Mouse (Mus musculus) liver, embryonic 11.5 days (tissue): ENCODE results near the gene Pglyrp1. TPM values are rescaled to one million over a fixed set of nuclear protein-coding genes. Genes with fewer than 3 reads are reported as not detected.
A peak's percentile ranks its signal among the peaks of the same experiment; 100 is the strongest.

Experiments
- ATAC-seq: fragments of 200-750 bp; cut with Nextera tagmentation; replicated peaks from 2 replicates; pipeline ENCODE4 v1.8.0; 2017; ENCODE audit warnings: moderate number of reproducible peaks, mild to moderate bottlenecking, moderate TSS enrichment, moderate library complexity; ENCODE audit not compliant: low FRiP score
- DNase-seq: peaks from one replicate; pipeline ENCODE4 v3.0.0-alpha.2; 2017; ENCODE audit warnings: low spot score
- H3K27ac ChIP-seq: fragments of 300-500 bp; sonication (generic); 2 replicates; pipeline ENCODE4 v1.5.1; 2014; ENCODE audit warnings: mild to moderate bottlenecking, low read depth, low read length, control low read depth
- H3K27me3 ChIP-seq: fragments of 300-500 bp; sonication (generic); replicated peaks from 2 replicates; pipeline ENCODE4 v1.6.1; 2014; ENCODE audit warnings: low read length, mixed read lengths; ENCODE audit not compliant: control insufficient read depth, insufficient read depth
- H3K36me3 ChIP-seq: fragments of 300-500 bp; sonication (generic); 2 replicates; pipeline ENCODE4 v1.6.1; 2014; ENCODE audit warnings: mild to moderate bottlenecking, low read length, moderate library complexity, mixed read lengths; ENCODE audit not compliant: control insufficient read depth, insufficient read depth
- H3K4me1 ChIP-seq: fragments of 300-500 bp; sonication (generic); replicated peaks from 2 replicates; pipeline ENCODE4 v1.6.1; 2014; ENCODE audit warnings: low read length, mixed read lengths; ENCODE audit not compliant: control insufficient read depth, insufficient read depth
- H3K4me2 ChIP-seq: fragments of 300-500 bp; sonication (generic); 2 replicates; pipeline ENCODE4 v1.6.1; 2014; ENCODE audit warnings: mild to moderate bottlenecking, control low read depth, moderate library complexity
- H3K4me3 ChIP-seq: fragments of 300-500 bp; sonication (generic); 2 replicates; pipeline ENCODE4 v1.5.1; 2014; ENCODE audit warnings: low read depth, low read length, control low read depth
- H3K9ac ChIP-seq: fragments of 300-500 bp; sonication (generic); 2 replicates; pipeline ENCODE4 v1.6.1; 2014; ENCODE audit warnings: low read depth, low read length, control low read depth
- H3K9me3 ChIP-seq: fragments of 300-500 bp; sonication (generic); 2 replicates; pipeline ENCODE4 v1.6.1; 2016; ENCODE audit warnings: low read length, inconsistent platforms, mixed read lengths; ENCODE audit not compliant: control insufficient read depth
- WGBS: fragments of 180-500 bp; shearing (Covaris S2); extraction: QIAGEN DNeasy Blood & Tissue Kit; methylation state at CpG from one replicate; pipeline ENCODE4 v1.1.7; 2014; 5-methylcytosine and 5-hydroxymethylcytosine counted together
- polyA plus RNA-seq: library from polyadenylated mRNA; unstranded; fragments of >200 nt; fragmentation: Nextera tagmentation; extraction: Ambion mirVana; gene quantifications from 2 replicates; pipeline ENCODE4 v1.2.1, GENCODE M21; 2014

Gene Pglyrp1
- polyA plus RNA-seq, 1 experiment from 2014 or later, result 7.9 TPM

DNA sequence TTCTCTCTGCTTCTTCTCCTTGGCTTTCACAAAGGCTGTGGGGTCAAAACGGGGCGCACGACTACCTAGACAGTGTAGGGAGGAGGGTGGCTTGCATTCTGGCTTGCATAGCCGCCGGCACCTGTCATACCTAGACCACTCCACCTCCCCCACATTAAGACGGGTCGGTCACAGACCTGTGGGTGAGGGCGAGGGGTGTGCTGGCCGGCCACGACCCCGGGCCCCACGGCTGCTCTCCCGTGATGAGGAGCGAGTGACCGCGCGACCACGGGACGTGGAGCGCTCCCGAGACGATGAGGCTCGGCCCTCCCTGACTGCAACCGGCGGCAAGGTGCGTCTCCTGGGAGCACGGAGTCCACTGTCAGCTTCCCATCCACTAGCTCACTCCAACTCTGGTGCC is 21.9 kb downstream of the Pglyrp1 start:
- peaks cover 15% of the 10 kb centered on the region for H3K4me1 ChIP-seq
- no peaks in the 10 kb centered on the region; the same call in 1 of the 2 replicates for H3K36me3 ChIP-seq
- WGBS, result 30% methylated on average over 27 of the region's 27 CpGs
- 0 out of 2 replicates have a peak, but pooled peaks have one; percentile 13 for ATAC-seq
- H3K9ac ChIP-seq, result no peak overlapping the region
- H3K27me3 ChIP-seq, result peaks cover 18% of the 10 kb centered on the region
- DNase-seq, result no peak
- H3K4me2 ChIP-seq, result peak overlapping the region; percentile 74
- no peak overlapping the region for H3K27ac ChIP-seq
- no peaks in the 10 kb centered on the region for H3K9me3 ChIP-seq
- no peak overlapping the region for H3K4me3 ChIP-seq

DNA sequence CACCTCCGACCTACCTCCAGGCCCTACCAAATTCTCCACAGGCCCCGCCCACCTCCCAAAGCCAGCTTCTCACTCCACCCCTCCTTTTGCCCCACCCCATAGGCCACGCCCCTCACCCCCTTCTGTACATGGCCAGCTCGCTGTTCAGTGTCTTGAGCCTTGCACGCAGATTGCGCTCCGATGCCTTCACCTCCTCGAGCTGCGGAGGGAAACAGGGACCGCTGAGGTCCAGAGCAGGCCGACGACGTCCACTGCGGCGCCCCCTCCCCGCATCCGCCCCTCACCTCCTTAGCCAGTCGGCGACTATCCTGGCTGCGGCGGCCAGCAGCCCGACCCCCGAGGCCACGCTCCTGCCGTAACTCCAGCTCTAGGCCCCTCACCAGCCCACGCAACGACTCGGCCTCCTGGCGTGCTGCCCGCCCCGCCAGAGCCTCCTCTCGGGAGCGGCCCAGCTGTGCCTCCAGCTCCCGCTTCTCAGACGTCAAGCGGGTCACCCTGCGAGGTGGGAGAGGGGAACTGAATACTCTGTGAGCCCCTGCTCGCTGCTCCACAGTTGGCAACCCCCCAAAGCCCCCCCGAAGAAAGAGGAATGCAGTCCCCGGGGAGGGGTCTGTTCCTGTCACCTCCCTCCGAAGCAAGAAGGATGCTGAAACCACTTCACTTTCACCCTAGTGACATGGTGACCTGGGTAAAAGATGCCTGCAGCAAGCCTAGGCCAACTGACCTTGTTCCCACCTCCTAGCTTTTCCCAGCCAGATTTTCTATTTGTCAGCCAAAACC is 22.7 kb downstream of the Pglyrp1 start:
- DNase-seq, result peak; percentile 68
- peak overlapping the region; percentile 39 for H3K4me3 ChIP-seq
- 3% methylated on average over 41 of the region's 41 CpGs for WGBS
- H3K27ac ChIP-seq, result no peak overlapping the region
- no peaks in the 10 kb centered on the region for H3K9me3 ChIP-seq
- ATAC-seq, result peak; percentile 77
- H3K27me3 ChIP-seq, result peaks cover 18% of the 10 kb centered on the region
- peaks cover 15% of the 10 kb centered on the region for H3K4me1 ChIP-seq
- H3K4me2 ChIP-seq, result peak overlapping the region; percentile 74
- H3K36me3 ChIP-seq, result peaks cover 4% of the 10 kb centered on the region; the same call in 1 of the 2 replicates
- H3K9ac ChIP-seq, result peak overlapping the region; percentile 46; the same call in 1 of the 2 replicates

DNA sequence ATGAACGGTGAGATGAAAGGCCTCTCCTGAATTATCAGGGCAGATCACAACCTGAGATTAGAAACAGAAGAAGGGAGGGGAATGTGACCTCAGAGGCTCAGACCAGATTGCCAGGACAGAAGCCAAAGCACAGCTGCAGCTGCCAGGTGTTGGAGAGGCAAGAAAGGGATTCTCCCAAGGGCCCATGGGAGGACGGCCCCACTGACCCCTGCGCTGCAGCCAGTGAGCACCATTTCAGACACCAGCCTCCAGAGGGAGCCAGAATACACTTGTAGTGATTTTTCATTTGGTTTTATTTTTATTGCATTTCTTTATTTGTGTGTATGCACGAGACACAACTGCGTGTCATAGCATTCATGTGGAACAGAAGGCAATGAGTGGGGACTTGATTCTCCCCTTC is 25.4 kb downstream of the Pglyrp1 start:
- no peak for ATAC-seq
- DNase-seq, result no peak
- Histone ChIP-seq H3K27me3 (peaks cover 18% of the 10 kb centered on the region), H3K4me3 (no peak overlapping the region), H3K4me1 (peaks cover 15% of the 10 kb centered on the region), H3K9ac (no peak overlapping the region), H3K36me3 (peaks cover 4% of the 10 kb centered on the region; the same call in 1 of the 2 replicates), H3K4me2 (no peak overlapping the region), H3K9me3 (no peaks in the 10 kb centered on the region), H3K27ac (no peak overlapping the region)
- WGBS, result 51% methylated on average over 5 of the region's 5 CpGs

DNA sequence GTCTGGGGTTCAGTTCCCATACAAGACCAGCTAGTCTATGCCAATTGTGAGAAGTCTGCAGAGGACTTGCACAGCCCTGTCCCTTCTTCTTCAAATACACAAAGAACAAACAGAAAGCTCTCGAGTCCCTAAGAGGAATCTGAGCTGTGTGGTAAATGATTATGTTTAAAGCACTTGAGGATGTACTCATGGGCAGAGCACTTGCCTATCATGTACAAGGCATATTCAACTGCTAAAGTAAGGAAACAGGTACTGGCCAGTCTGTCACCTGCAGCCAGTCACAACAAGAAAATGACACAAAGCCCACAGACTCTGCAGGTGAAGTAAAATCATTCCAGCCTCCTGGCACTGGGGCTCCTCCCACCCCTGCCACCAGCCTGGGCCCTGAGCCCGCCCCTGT is 29.4 kb downstream of the Pglyrp1 start:
- H3K36me3 ChIP-seq, result peaks cover 11% of the 10 kb centered on the region; the same call in 1 of the 2 replicates
- WGBS, result 72% methylated on average over 2 of the region's 2 CpGs
- no peak for DNase-seq

DNA sequence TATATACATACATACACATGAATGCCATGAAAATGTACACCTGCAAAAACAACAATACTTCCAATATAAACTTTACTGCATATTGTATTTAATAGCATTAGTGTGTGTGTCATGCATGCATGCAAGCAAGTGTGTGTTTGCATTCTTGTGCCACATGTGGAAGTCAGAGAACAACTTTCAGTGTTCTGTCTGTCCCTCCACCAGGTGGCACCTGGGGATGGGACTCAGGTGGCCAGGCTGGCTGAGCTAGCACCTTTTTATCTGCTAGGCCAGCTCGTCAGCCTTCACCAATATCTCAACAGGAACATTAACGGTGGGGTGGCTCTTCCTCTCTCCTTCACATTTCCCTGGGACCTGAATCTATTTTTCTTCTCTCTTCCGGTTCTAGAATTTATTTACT is 31.4 kb downstream of the Pglyrp1 start:
- WGBS, result 64% methylated on average over 3 of the region's 3 CpGs
- Histone ChIP-seq H3K27ac (no peak overlapping the region), H3K36me3 (peaks cover 11% of the 10 kb centered on the region; the same call in 1 of the 2 replicates), H3K9ac (no peak overlapping the region), H3K9me3 (no peaks in the 10 kb centered on the region), H3K27me3 (no peaks in the 10 kb centered on the region), H3K4me2 (no peak overlapping the region), H3K4me1 (no peaks in the 10 kb centered on the region), H3K4me3 (no peak overlapping the region)
- ATAC-seq (no peak), DNase-seq (no peak)

More for the DNA sequence above, 29.4 kb downstream of the Pglyrp1 start:
- ATAC-seq, result no peak
- Histone ChIP-seq H3K27ac (no peak overlapping the region), H3K27me3 (no peaks in the 10 kb centered on the region), H3K4me3 (no peak overlapping the region), H3K4me1 (no peaks in the 10 kb centered on the region), H3K9me3 (no peaks in the 10 kb centered on the region), H3K4me2 (no peak overlapping the region), H3K9ac (no peak overlapping the region)

DNA sequence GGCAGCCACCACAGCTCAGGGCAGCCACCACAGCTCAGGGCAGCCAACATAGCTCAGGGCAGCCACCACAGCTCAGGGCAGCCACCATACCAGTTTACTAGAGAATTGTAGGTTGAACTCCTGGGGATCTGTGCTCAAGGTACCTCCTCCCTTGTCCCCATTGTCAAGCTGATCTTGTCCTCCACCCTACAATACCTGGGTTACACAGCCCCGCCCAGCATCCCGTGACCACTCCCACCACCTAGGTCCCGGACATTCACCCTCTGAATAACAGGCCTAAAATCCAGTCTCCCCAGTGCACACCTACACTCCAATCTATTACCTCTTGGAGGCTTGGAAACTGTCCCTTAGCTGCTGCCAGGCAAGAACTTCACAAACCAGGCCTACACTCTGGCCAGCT is 33.8 kb downstream of the Pglyrp1 start:
- Histone ChIP-seq H3K36me3 (peaks cover 7% of the 10 kb centered on the region; the same call in 1 of the 2 replicates), H3K9me3 (no peaks in the 10 kb centered on the region), H3K4me2 (no peak overlapping the region), H3K27me3 (no peaks in the 10 kb centered on the region), H3K4me3 (no peak overlapping the region), H3K27ac (no peak overlapping the region), H3K9ac (no peak overlapping the region), H3K4me1 (peaks cover 9% of the 10 kb centered on the region; the same call in 1 of the 2 replicates)
- 81% methylated on average over 3 of the region's 3 CpGs for WGBS
- DNase-seq, result no peak
- no peak for ATAC-seq

DNA sequence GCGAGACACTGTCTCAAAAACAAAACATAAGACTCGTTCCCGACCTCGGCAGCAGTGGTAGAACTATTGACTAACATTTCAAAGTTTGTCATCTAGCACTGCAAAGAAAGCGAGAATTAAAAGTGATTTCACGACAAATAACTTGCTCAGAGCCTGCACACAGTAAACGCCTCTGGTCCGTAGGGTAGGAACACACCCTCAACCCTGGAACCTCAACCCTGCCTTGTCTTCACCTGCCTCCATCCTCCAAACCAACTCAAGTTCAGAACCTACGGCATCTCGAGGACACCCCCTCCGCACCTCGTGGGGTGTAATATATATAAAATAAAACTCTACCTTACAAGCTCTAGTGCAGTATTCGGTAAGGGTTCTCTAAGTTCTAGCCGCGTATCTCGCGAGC is 38.7 kb downstream of the Pglyrp1 start:
- no peak overlapping the region for H3K27ac ChIP-seq
- 6% methylated on average over 17 of the region's 17 CpGs for WGBS
- peak; percentile 35 for ATAC-seq
- H3K4me1 ChIP-seq, result peaks cover 12% of the 10 kb centered on the region; the same call in 1 of the 2 replicates
- no peaks in the 10 kb centered on the region for H3K9me3 ChIP-seq
- H3K36me3 ChIP-seq, result no peaks in the 10 kb centered on the region
- no peak for DNase-seq
- peak overlapping the region; percentile 84 for H3K4me3 ChIP-seq
- peak overlapping the region; percentile 85 for H3K4me2 ChIP-seq
- no peaks in the 10 kb centered on the region for H3K27me3 ChIP-seq
- peak overlapping the region; percentile 73 for H3K9ac ChIP-seq

DNA sequence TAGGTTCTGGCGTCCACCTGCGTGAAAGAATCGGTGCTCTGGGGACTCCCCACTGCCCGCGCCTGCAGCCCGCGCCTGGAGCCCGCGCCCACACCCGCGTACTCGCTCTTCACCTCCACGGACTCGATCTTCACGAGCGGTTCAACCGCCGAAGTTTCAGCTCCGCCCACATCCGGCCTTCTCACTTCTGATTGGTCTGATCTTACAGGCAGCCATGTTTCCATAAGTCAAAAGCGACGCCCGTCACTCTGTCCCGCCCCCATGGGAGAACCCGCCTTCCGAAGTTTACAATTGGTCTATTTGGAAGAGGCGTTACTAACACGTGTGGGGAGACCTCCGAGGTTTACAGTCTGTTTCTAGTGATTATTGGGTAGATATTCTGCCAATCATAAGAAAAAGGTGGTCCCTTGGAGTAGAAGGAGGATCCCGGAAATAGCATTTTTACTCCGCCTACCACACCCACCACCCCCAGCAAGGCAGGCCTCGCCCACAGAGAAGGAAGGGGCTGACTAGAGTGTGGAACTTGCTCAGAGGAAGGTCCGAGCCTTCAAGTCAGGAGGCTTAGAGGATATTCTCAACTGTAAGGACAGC is 39.2 kb downstream of the Pglyrp1 start, which contains the start of gene Ccdc61:
Ccdc61 (minus strand) TSS at position 175 of the 591 bp plus-strand sequence.
- WGBS, result 0% methylated on average over 33 of the region's 33 CpGs

More for the DNA sequence above, 39.2 kb downstream of the Pglyrp1 start, which contains the start of gene Ccdc61:
- peak within 1 kb of the TSS; percentile 84 for H3K4me3 ChIP-seq
- H3K4me2 ChIP-seq, result peak within 1 kb of the TSS; percentile 85
- DNase-seq (peak; percentile 92), ATAC-seq (peak; percentile 97)
- H3K4me1 ChIP-seq, result peaks cover 12% of the 10 kb centered on the region; the same call in 1 of the 2 replicates
- no peaks in the 10 kb centered on the region for H3K9me3 ChIP-seq
- no peaks in the 10 kb centered on the region for H3K27me3 ChIP-seq
- H3K9ac ChIP-seq, result peak within 1 kb of the TSS; percentile 73
- no peak within 1 kb of the TSS for H3K27ac ChIP-seq
- no peaks in the 10 kb centered on the region for H3K36me3 ChIP-seq
